In genomic region chr13:42075546-42075945, GRCm38 (mm10) we compare ENCODE assay signal across 22 mouse cellular contexts. TPM values are rescaled to one million over a fixed set of nuclear protein-coding genes. Genes with fewer than 3 reads are reported as not detected.
A peak's percentile ranks its signal among the peaks of the same experiment; 100 is the strongest.
DNase-seq lines count a peak whose midpoint lies in the region; ATAC-seq and TF ChIP-seq lines count a peak whose summit lies in the region.
"Had no signal": no experiment of that assay in that cellular context is flagged by ENCODE, and none has a peak within 500 bp of the region (broad histone marks: within the 10 kb centered on the region; RNA-seq: fewer than 3 reads in every experiment).

No protein-coding gene starts in this region.

- no peak overlapping the region for H3K27ac ChIP-seq in heart, adult 2 months

- no peak overlapping the region for H3K4me3 ChIP-seq in heart, adult 2 months

- no peaks in the 10 kb centered on the region for H3K27me3 ChIP-seq in heart, adult 2 months (ENCODE audit: control insufficient read depth, insufficient read depth, low read length)
- H3K27me3 ChIP-seq: CH12.LX, Patski had no signal

- peak; percentile 56 for DNase-seq in heart, adult 11 months
- no peak for DNase-seq in heart, adult 2 months
- DNase-seq in fat pad, adult 2 months (ENCODE audit: extremely low read depth, low read depth, low spot score), result peak; percentile 94
- DNase-seq in T-cell, adult 2 months (ENCODE audit: low spot score), result no peak
- no peak for DNase-seq in ovary, postnatal 14 days (ENCODE audit: low spot score)
- DNase-seq: adrenal gland, adult 2 months; adrenal gland, adult 8-10 months; adrenal gland, postnatal 10 days; adrenal gland, postnatal 14 days; adrenal gland, postnatal 25 days; adrenal gland, postnatal 36 days; B cell, adult 2 months; cerebellum, adult 11 months; cerebellum, adult 11-12 months; cerebellum, adult 18-20 months had no signal

- WGBS in heart, adult 2 months, result 95% methylated on average over 5 of the region's 5 CpGs

- TF ChIP-seq CTCF in heart, adult 2 months (IDR thresholded peaks at IDR 0.05), result no peak

- H3K79me2 ChIP-seq in heart, adult 2 months (replicated peaks; ENCODE audit: control insufficient read depth, insufficient read depth, low read length), result peaks cover 3% of the 10 kb centered on the region

- ATAC-seq in granulocyte monocyte progenitor cell, adult 5-6 weeks (replicated peaks; ENCODE audit: poor library complexity, severe bottlenecking), result peak; percentile 53
- peak; percentile 36; the same call in 1 of the 2 replicates for ATAC-seq in megakaryocyte, adult 5-6 weeks (ENCODE audit: poor library complexity, severe bottlenecking)
- no peak for ATAC-seq in inflammation-experienced regulatory T-cells, adult 6 months
- ATAC-seq: activated CD4-positive, CD25-positive, alpha-beta regulatory T cell, adult 4 months; CD4-positive, CD25-positive, alpha-beta regulatory T cell, adult 4 months; Patski had no signal

- no peak for TF ChIP-seq EP300 in heart, adult 2 months (IDR thresholded peaks at IDR 0.05; ENCODE audit: insufficient read depth, low read depth, low read length)

- intact Hi-C loops in heart, adult 2 months (cut with DNase I), result no loop called here

- TF ChIP-seq POLR2A in heart, adult 2 months (IDR thresholded peaks at IDR 0.05; ENCODE audit: insufficient read depth, low read depth, low read length), result no peak

- peaks cover 8% of the 10 kb centered on the region for H3K4me1 ChIP-seq in heart, adult 2 months (ENCODE audit: control insufficient read depth, insufficient read depth, low read length)

- no peak overlapping the region for H3K9ac ChIP-seq in heart, adult 2 months (ENCODE audit: low read depth, low read length)

- 0 out of 2 replicates have a peak, but pooled peaks cover 2% of the 10 kb centered on the region for H3K36me3 ChIP-seq in heart, adult 2 months (ENCODE audit: control insufficient read depth, insufficient read depth, low read length)

RNA-seq across cellular contexts. Expression of gene Hivep1, which starts 23.7 kb away (rescaled TPM):
- 10 to 100 TPM; 22.1 to 23.2 TPM for total RNA-seq in heart, adult 2 months (2021)
- 16.8 and 21.1 TPM in 2 replicates for polyA plus RNA-seq in heart, adult 2 months (2012; rRNA removed)
- 40.4 and 52.8 TPM in 2 replicates for total RNA-seq in granulocyte monocyte progenitor cell, adult 5-6 weeks (2014; fragmentation: Nextera tagmentation)
- total RNA-seq in granulocyte monocyte progenitor cell, adult 5-6 weeks (2017), result 7.2 and 8.9 TPM in 2 replicates
- total RNA-seq in megakaryocyte, adult 5-6 weeks (2015), result 35.4 and 50.6 TPM in 2 replicates
- total RNA-seq in megakaryocyte, adult 5-6 weeks (2017), result 8.0 and 16.3 TPM in 2 replicates
- polyA plus RNA-seq in inflammation-experienced regulatory T-cells, adult 6 months (2017; shearing (Covaris generic)), result 10 to 100 TPM; 10.7 to 17.4 (median 10.7) TPM

Comparison
In these comparisons a context has a peak if more than half of its experiments do, and no peak if none do; other contexts are left out.
1. DNase-seq: peak in heart, adult 11 months (single experiment) and fat pad, adult 2 months (single experiment); none in heart, adult 2 months (0 of 2), T-cell, adult 2 months (single experiment) and ovary, postnatal 14 days (single experiment).